Mouse (Mus musculus): ENCODE results near the gene S100a16.

- no peak for TF ChIP-seq CTCF (IDR thresholded peaks at IDR 0.05; ENCODE audit: low read depth, low read length)
- TF ChIP-seq POLR2A (IDR thresholded peaks at IDR 0.05; ENCODE audit: extremely low read depth, insufficient read depth, low read length) = no peak
These were observed 5.3 kb upstream of the S100a16 start for GRCm38 (mm10) chr3:90531713-90532112.
